Mouse (Mus musculus) embryonic facial prominence, embryonic 13.5 days (tissue): ENCODE results near the gene Rin3. TPM values are rescaled to one million over a fixed set of nuclear protein-coding genes. Genes with fewer than 3 reads are reported as not detected.
"Not testable (repeated sequence)": the region's sequence is repeated elsewhere in the genome, so short reads cannot be mapped to it uniquely, and the experiment has no call there.

Experiments used
- ATAC-seq: fragments of 200-750 bp; cut with Nextera tagmentation; 2 replicates; pipeline ENCODE4 v1.8.0; 2017; ENCODE audit warnings: low read depth; ENCODE audit not compliant: insufficient number of reproducible peaks, insufficient read depth, low FRiP score, low TSS enrichment
- H3K27ac ChIP-seq: fragments of 300-500 bp; sonication (generic); 2 replicates; pipeline ENCODE4 v1.5.1; 2015; ENCODE audit warnings: moderate library complexity, mild to moderate bottlenecking, inconsistent platforms
- H3K27me3 ChIP-seq: fragments of 300-500 bp; sonication (generic); 2 replicates; pipeline ENCODE4 v1.6.1; 2015; ENCODE audit warnings: mild to moderate bottlenecking, inconsistent platforms
- H3K36me3 ChIP-seq: fragments of 300-500 bp; sonication (generic); 2 replicates; pipeline ENCODE4 v1.6.1; 2015; ENCODE audit warnings: mild to moderate bottlenecking, inconsistent platforms
- H3K4me1 ChIP-seq: fragments of 300-500 bp; sonication (generic); 2 replicates; pipeline ENCODE4 v1.6.1; 2015; ENCODE audit warnings: inconsistent platforms
- H3K4me2 ChIP-seq: fragments of 300-500 bp; sonication (generic); 2 replicates; pipeline ENCODE4 v1.6.1; 2015; ENCODE audit warnings: moderate library complexity, mild to moderate bottlenecking, inconsistent platforms
- H3K4me3 ChIP-seq: fragments of 300-500 bp; sonication (generic); 2 replicates; pipeline ENCODE4 v1.5.1; 2015; ENCODE audit warnings: mild to moderate bottlenecking, inconsistent platforms
- H3K9ac ChIP-seq: fragments of 300-500 bp; sonication (generic); 2 replicates; pipeline ENCODE4 v1.6.1; 2015; ENCODE audit warnings: mild to moderate bottlenecking, inconsistent platforms
- H3K9me3 ChIP-seq: fragments of 300-500 bp; sonication (generic); 2 replicates; pipeline ENCODE4 v1.6.1; 2016; ENCODE audit warnings: inconsistent platforms
- WGBS: fragments of 180-500 bp; shearing (Covaris S2); methylation state at CpG from one replicate; pipeline ENCODE4 v1.1.7; 2015; ENCODE audit warnings: mixed read lengths; 5-methylcytosine and 5-hydroxymethylcytosine counted together
- polyA plus RNA-seq: library from polyadenylated mRNA; unstranded; fragments of >200 nt; fragmentation: Nextera tagmentation; extraction: Ambion mirVana; gene quantifications from 2 replicates; pipeline ENCODE4 v1.2.1, GENCODE M21; 2015

Rin3 gene
- polyA plus RNA-seq, 1 experiment from 2014 or later = 6.1 TPM

DNA sequence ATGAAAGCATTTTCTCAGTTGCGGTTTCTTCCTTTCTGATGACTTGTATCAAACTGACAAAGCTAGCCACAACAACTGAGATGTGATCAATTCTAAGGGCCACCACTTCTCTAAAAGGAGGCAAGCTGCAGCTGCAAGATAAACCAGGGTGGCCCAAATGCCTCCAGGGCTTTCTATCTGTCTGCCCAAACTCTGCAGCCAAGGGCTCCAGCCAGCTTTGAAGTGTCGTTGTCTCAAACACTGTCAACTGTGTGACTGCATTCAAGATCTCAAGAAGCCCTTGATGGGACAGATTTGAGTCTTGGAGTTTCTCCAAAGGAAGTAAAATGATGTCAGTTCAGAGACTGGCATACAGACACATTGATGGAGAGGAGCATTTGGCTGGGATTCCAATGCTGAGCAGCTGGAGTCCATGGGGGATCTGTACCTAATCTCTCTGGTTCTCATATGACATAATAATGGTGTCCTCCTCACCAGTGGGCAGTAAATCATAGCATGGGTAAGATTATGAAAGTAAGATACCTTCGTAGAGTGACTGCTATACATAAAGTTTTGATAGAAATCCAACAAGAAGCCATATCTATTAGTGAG is 24.2 kb upstream of the Rin3 start:
- no peak overlapping the region for H3K4me3 ChIP-seq
- no peaks in the 10 kb centered on the region for H3K27me3 ChIP-seq
- H3K4me1 ChIP-seq = peaks cover 5% of the 10 kb centered on the region; the same call in 1 of the 2 replicates
- H3K4me2 ChIP-seq = no peak overlapping the region
- H3K9ac ChIP-seq = no peak overlapping the region
- H3K9me3 ChIP-seq = no peaks in the 10 kb centered on the region
- no peak for ATAC-seq
- WGBS = 65% methylated on average over 3 of the region's 3 CpGs
- H3K36me3 ChIP-seq = no peaks in the 10 kb centered on the region
- no peak overlapping the region for H3K27ac ChIP-seq

DNA sequence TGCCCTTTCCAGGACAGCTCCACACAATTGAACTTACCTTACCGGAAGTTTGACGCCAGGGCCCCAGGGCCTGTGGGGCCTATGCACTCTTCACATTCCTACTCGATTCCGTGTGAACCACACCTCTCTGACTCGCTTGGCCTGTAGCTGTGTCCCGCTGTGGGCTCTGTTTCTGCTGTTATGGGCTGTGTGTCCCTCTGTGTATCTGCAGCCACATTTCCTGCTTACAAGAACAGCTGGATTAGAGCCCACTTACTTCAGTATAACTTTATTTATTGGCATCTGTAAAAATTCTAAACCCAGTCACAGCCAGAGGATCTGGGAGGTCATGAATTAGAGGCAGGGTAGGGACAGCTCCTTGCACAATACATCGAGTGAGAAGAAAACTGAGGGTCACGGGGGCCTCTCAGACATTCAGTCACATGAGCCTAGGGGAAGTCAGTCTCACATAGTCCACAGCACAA is 20.9 kb upstream of the Rin3 start:
- Histone ChIP-seq H3K9ac (no peak overlapping the region), H3K36me3 (no peaks in the 10 kb centered on the region), H3K4me2 (no peak overlapping the region), H3K27ac (no peak overlapping the region), H3K4me1 (peaks cover 5% of the 10 kb centered on the region; the same call in 1 of the 2 replicates), H3K27me3 (no peaks in the 10 kb centered on the region), H3K9me3 (no peaks in the 10 kb centered on the region), H3K4me3 (no peak overlapping the region)
- WGBS = 19% methylated on average over 8 of the region's 8 CpGs
- ATAC-seq = no peak

DNA sequence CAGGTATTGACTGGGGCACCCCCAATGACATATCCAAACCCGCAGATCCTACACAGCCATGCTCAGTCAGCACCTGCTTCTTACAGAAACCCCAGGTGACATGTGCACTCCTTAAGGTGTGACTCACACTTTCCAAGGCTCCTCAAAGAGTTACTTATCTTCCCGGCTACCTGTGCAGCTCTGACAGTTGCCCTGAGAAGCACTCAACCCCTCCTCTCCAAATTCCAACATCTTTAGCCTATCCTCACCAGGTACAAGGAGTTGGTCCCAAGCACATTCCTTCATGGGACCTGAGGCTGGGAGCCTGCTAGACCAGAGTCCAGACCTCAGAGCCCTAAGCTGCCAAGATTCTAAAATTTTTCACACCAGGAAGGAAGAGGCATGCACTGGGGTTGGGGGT is 20.0 kb upstream of the Rin3 start:
- Histone ChIP-seq H3K36me3 (no peaks in the 10 kb centered on the region), H3K27me3 (no peaks in the 10 kb centered on the region), H3K4me2 (no peak overlapping the region), H3K9ac (no peak overlapping the region), H3K9me3 (no peaks in the 10 kb centered on the region), H3K27ac (no peak overlapping the region), H3K4me1 (peaks cover 5% of the 10 kb centered on the region; the same call in 1 of the 2 replicates), H3K4me3 (no peak overlapping the region)
- no peak for ATAC-seq
- 83% methylated on average over 2 of the region's 2 CpGs for WGBS

DNA sequence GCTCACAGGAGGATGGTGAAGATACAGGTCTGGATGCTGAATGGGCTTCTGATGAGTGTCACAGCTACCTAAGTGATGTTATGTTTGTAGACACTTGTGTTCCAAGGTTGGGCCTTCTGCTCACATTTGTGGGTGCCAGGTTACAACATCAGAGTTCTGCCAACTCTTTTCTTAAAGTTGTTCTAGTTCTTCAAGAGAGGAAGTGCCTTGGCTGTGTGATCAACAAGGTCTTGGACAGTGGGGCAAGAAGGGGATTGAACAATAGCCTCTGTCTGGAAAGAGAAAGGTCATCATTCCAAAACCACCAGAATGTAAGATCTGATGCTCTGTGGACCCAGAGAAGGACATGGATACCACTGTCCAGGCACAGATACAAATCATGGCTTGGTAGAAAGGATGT is 19.6 kb upstream of the Rin3 start:
- ATAC-seq = no peak
- Histone ChIP-seq H3K9me3 (no peaks in the 10 kb centered on the region), H3K4me1 (peaks cover 5% of the 10 kb centered on the region; the same call in 1 of the 2 replicates)

DNA sequence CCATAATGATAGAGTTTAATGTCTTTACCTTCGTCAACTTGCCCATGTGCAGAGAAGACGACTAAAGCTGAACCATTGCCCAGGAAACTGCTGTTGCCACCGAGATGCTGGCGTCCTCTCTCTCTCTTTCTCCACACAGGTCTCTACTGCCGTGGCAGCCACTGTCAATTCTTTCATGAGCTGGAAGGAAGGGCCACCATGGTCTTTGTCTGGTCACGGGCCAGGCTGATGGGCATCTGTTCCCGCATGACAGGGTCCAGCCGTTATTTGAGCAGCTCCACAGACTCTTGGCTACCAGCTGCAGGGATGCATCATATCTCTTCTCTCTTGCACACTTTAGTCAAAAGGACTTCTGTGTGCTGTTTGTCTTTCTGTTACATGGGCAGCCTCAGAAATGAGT is 16.4 kb upstream of the Rin3 start:
- Histone ChIP-seq H3K9me3 (no peaks in the 10 kb centered on the region), H3K36me3 (no peaks in the 10 kb centered on the region), H3K9ac (no peak overlapping the region), H3K4me3 (no peak overlapping the region), H3K4me1 (peaks cover 5% of the 10 kb centered on the region; the same call in 1 of the 2 replicates), H3K4me2 (no peak overlapping the region), H3K27me3 (no peaks in the 10 kb centered on the region), H3K27ac (no peak overlapping the region)
- ATAC-seq = no peak
- 87% methylated on average over 8 of the region's 8 CpGs for WGBS

More for the DNA sequence above, 19.6 kb upstream of the Rin3 start:
- H3K36me3 ChIP-seq = no peaks in the 10 kb centered on the region
- no peak overlapping the region for H3K9ac ChIP-seq
- no peak overlapping the region for H3K27ac ChIP-seq
- no peak overlapping the region for H3K4me2 ChIP-seq
- no peaks in the 10 kb centered on the region for H3K27me3 ChIP-seq
- no peak overlapping the region for H3K4me3 ChIP-seq

DNA sequence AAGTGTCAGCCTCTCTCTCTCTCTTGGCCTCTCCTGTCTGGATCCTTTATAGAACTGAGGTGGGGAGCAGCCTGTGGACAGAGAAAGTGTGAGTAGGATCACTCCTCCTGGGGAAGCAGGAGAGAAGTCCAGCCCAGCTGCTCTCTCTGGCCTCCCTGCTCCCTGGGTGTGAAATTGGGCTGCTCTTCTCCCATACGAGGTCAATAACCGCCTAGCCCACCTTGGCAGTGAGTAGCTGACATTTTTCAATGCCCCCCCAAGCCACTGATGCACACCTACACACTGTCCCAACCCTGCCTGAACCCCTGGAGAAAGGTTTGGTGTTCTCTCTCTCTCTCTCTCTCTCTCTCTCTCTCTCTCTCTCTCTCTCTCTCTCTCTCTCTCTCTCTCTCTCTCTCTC is 13.7 kb upstream of the Rin3 start:
- H3K9me3 ChIP-seq = no peaks in the 10 kb centered on the region
- no peak for ATAC-seq
- H3K27me3 ChIP-seq = no peaks in the 10 kb centered on the region
- no peak overlapping the region for H3K9ac ChIP-seq
- no peaks in the 10 kb centered on the region for H3K36me3 ChIP-seq
- H3K27ac ChIP-seq = no peak overlapping the region
- WGBS = 54% methylated on average over 2 of the region's 2 CpGs
- H3K4me2 ChIP-seq = no peak overlapping the region
- H3K4me3 ChIP-seq = no peak overlapping the region
- no peaks in the 10 kb centered on the region for H3K4me1 ChIP-seq

DNA sequence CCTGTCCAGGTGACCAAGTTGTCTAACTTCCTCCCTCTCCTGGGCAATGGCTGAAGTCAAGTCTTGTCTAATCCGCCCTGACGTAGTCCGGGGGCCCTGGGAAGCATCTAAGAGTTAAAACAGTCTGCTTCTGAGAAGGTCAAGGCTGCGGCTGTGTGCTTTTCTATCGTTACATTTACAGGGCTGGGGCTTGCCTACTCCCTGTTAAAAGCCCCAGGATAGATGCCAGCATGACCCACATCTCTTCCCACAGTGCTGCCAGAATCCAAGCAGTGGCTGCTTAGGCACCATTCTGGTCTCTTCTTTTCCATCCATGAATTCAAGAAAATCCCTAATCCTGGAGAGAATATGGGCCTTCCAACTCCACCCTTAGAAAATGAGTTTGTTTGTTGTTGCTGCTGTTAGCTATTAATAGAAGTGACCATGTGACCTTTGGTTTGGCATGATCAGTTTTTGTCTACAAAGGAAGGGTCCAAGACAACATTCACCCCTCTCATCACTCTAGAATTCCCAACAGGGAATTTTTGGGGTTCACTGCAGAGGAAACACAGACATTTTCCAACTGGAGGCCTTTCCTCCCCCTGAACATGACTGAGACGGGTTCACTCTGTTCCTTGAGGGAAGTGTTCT is 12.0 kb upstream of the Rin3 start:
- WGBS = 80% methylated on average over 6 of the region's 6 CpGs
- no peak overlapping the region for H3K9ac ChIP-seq

DNA sequence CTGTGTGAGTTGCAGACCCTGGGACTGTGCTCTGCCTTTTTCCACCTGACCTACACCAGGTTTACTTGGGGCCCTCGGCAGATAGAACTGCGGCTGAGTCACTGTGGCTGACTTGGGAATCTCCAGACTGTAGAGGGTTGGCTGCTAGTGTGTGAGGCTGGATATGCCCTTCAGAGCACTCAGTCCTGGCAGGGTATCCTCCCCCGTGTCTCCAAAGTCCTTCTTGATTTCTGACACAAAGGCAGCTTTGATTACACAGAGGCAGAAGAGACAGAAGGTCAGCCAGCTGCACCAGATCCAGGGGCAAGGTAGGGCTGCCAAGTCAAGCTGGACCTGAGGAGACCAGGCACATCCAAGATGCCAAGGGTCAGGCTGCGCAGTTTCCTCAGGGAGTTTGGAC is 11.4 kb upstream of the Rin3 start:
- Histone ChIP-seq H3K9ac (no peak overlapping the region), H3K4me1 (0 out of 2 replicates have a peak, but pooled peaks cover 4% of the 10 kb centered on the region), H3K4me3 (no peak overlapping the region), H3K9me3 (no peaks in the 10 kb centered on the region), H3K4me2 (no peak overlapping the region), H3K27me3 (no peaks in the 10 kb centered on the region), H3K27ac (no peak overlapping the region), H3K36me3 (no peaks in the 10 kb centered on the region)
- ATAC-seq = no peak
- 66% methylated on average over 4 of the region's 4 CpGs for WGBS

More for the DNA sequence above, 12.0 kb upstream of the Rin3 start:
- Histone ChIP-seq H3K9me3 (no peaks in the 10 kb centered on the region), H3K4me3 (no peak overlapping the region), H3K27me3 (no peaks in the 10 kb centered on the region), H3K27ac (no peak overlapping the region), H3K4me2 (no peak overlapping the region), H3K36me3 (no peaks in the 10 kb centered on the region), H3K4me1 (0 out of 2 replicates have a peak, but pooled peaks cover under 1% of the 10 kb centered on the region)
- no peak for ATAC-seq

DNA sequence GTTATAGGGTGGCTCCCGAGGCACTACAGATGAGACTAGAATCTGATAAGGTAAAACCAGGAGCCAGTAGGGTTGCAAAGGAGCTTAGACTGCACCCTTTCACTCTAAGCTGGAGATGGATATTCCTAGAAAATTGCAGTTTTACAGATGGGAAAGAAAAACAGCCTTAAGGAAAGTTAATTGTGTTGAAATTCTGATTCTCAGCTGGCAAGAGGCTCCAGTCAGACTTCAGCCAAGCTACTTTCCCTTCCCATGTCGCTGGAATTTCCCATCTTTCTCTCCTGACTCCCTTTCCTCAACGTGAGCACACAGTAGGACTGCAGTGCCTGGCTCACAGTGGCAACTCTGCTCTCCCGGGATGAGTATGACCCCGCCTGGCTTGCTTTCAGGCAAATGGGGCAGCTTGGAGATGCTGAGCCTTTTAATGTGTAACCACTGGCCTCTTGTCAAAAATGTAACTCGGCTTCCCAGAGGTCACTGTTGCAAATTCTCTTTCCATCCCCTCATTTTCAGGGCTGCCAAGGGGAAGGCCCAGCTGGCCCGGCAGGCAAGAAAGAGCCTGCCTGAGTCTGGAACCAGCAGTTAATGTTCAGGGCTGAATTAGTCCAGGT is 6.9 kb upstream of the Rin3 start:
- H3K9me3 ChIP-seq = 0 out of 2 replicates have a peak, but pooled peaks cover 4% of the 10 kb centered on the region
- no peaks in the 10 kb centered on the region for H3K27me3 ChIP-seq
- no peak for ATAC-seq
- H3K36me3 ChIP-seq = no peaks in the 10 kb centered on the region
- no peak overlapping the region for H3K27ac ChIP-seq
- H3K4me2 ChIP-seq = no peak overlapping the region
- no peak overlapping the region for H3K4me3 ChIP-seq
- 0 out of 2 replicates have a peak, but pooled peaks cover 4% of the 10 kb centered on the region for H3K4me1 ChIP-seq
- 50% methylated on average over 7 of the region's 7 CpGs for WGBS
- no peak overlapping the region for H3K9ac ChIP-seq

DNA sequence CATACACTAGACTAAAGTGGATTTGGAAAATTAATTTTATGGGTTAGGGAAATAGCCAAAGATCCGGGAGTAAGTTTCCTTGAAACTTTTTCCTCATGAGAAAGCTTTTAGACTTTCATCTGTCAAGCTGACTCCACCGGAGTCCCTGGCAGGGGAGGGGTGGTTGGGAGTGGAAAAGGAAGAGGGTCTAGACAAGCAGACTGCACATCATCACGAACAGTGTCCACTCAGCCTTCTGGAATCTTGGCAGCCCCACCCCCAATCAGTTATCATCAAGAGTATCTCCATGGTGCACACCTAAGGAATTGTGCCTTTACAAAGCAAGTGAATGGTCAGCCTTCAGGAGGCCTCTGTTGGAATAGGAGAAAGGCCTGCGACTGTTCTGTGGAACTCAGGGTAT is 2.6 kb upstream of the Rin3 start:
- not testable (repeated sequence) for H3K4me2 ChIP-seq, H3K9ac ChIP-seq, H3K4me3 ChIP-seq, ATAC-seq, H3K9me3 ChIP-seq, H3K36me3 ChIP-seq, H3K27ac ChIP-seq
- H3K27me3 ChIP-seq = peaks cover 27% of the 10 kb centered on the region
- 71% methylated on average over 4 of the region's 4 CpGs for WGBS
- peaks cover 20% of the 10 kb centered on the region for H3K4me1 ChIP-seq

DNA sequence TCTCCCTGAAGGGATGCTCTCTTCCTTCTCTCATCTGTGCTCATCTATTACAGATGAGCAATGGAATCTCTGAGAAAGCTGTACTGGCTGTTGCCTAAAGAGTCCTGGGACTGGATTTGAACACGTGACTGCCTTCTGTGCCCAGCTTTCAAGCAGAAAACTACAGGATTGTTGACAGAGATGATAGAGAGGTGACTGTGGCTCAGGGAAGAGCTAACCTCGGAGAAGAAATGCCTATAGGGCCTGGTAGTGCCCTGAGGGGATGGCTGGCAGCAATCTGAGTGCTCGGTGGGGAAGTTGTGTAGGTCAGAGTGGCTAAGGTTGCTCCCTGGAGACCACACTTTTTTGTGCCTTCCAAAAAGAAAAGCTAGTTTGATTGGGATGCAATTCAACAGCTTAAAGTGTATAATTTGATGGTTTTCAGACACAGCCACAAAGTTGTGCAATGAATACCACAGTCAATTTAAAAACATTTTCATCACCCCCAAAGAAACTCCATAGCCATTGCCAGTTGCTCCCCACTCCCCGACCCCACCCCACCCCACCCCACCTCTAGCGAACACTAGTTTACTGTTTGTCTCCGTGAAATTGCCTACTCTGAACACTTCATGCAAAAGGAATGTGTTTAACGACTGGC is 1.9 kb upstream of the Rin3 start:
- no peaks in the 10 kb centered on the region for H3K36me3 ChIP-seq
- no peak for ATAC-seq
- no peak overlapping the region for H3K4me2 ChIP-seq
- peaks cover 32% of the 10 kb centered on the region for H3K27me3 ChIP-seq
- H3K27ac ChIP-seq = no peak overlapping the region
- H3K4me1 ChIP-seq = peaks cover 25% of the 10 kb centered on the region
- H3K9ac ChIP-seq = no peak overlapping the region
- H3K9me3 ChIP-seq = 0 out of 2 replicates have a peak, but pooled peaks cover 4% of the 10 kb centered on the region
- 51% methylated on average over 7 of the region's 7 CpGs for WGBS
- no peak overlapping the region for H3K4me3 ChIP-seq
